Mouse (Mus musculus) brain, adult 10 weeks (tissue): Measurements from ENCODE around the gene Cass4. TPM values are rescaled to one million over a fixed set of nuclear protein-coding genes. Genes with fewer than 3 reads are reported as not detected.

Experiments
- polyA plus RNA-seq: library from polyadenylated mRNA; stranded (reverse); fragments of 350-450 nt; fragmentation: Illumina TruSeq; extraction: RNeasy Lipid Tissue Mini Kit (QIAGEN cat#74804); gene quantifications from one replicate; pipeline ENCODE4 v1.2.3, GENCODE M21; 2015; ENCODE audit warnings: low read depth, low replicate concordance

Gene Cass4
- 0.43 TPM for polyA plus RNA-seq

GRCm38 (mm10) chr2:172393391-172394051 is at the start of gene Cass4:
Gene Cass4, plus strand, starts transcription at chr2:172393794.

DNA sequence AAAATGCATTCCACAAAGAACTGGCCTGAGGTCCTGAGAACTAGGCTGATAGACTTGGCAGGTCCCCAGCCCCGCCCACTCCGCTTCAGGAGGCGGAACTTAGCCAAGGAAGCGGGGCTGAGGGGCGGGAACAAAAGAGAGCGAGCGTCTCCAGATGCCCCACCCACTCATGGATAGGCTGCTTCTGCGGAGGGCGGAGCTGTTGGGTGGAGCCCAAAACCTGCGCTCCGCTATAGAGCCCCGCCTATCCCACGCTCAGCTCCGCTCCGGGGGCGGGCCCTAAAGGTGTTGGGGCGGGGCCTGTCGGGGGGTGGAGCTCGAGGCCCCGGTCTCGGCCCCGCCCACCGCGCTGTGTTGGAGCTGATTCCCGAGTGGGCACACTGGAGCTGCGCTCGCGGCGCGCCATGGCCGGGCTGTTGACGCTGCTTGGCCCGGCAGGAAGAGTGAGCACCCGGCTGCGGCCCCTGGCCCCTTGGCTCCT is 48.3 kb upstream of the Cass4 start, which contains the start of gene Fam210b:
Gene Fam210b, plus strand, starts transcription at position 308 of the 481 bp plus-strand sequence.

DNA sequence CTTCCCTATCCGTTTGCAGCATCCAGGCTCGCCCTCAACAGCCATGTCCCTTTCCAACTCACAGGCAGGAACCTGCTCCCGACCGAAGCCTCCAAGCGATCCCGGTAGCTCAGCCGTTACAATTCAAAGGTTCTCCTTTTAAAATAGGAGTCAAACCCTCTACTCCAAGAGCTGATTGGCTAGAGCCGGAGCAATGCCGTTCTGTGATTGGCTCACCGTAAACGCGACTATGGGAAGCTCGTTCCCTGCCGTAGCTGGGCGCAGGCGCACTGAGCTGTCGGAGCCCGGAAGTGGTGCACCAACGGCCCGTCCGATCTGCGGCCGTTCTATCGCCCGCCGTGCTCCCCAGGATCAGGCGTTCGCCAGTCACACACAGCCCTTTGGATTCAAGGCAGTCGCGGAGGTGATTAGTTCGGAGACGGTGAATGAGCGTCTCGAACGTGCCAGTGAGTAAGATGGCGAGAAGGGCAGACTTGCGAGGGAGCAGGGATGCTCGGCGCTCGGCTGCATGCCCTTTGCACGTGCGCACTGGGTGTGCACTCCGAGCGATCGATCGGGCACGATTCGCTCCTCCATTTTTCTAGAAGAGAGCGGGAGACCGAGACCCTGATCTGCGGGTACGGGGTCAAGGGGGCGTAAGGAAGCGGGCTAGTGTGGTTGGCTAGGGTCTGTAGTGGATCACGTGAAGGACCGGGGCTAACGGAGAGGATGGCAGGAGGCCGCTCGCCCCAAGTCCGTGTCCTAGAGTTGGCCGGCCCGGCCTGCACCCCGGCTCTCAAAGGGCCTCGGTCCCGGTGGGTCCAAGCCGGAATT is 23.0 kb upstream of the Cass4 start, which contains the start of the genes Aurka and Cstf1:
Gene Aurka, minus strand, starts transcription at position 125 of the 813 bp plus-strand sequence.
Gene Cstf1, plus strand, starts transcription at position 271 of the 813 bp plus-strand sequence.

DNA sequence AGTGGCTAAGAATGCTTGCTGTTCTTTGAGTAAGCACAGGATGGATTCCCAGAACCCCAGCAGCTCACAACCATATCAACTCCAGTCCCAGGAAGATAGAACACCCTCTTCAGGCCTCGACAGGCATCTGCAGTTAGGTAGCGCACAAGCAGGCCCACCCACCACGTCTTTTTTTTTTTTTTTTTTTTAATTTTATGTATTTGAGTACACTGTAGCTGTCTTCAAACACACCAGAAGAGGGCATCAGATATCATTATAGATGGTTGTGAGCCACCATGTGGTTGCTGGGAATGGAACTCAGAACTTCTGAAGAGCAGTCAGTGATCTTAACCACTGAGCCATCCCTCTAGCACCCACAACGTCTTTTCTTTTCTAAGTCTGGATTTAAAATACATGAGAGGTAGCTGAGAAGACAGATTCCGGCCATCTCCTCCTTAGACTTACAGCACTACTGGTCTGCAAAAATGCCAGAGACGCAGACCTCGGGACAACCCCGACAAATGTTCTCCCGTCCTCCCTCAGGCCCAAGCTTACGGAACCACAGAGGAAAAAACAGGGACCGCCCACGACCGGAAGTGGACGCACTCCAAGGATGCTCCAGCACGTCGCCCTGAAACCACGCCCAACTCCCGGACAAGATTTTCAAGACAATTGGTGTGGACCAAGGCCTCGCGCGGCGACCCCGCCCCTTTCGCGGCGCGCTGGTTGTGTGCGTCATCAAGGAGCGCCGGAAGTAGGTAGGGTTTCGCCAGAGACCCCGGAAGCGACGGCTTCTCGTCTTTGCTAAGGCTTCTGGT is 46.4 kb downstream of the Cass4 start, which contains the start of gene Rtf2:
Gene Rtf2, plus strand, starts transcription at position 714 of the 797 bp plus-strand sequence.

DNA sequence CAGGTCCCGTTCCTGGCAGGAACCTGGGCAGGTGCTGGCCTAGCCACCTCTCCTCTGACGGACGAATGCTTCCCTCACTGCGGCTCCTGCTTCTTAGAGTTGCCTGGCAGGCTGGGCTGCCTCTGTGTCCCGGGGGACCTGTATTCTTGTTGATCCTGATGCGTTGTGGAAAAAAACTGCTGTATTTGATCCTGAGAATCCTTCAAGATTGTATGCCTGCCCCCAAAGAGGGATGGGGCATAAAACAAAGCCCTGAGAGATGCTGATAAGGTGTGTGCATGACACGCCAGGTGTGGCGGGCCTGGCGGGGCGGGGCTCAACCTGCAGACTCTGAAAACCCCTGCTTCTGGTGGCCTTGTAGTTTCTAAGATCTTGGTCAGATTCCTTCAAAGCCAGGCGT is 64.9 kb downstream of the Cass4 start, which contains the start of gene Gcnt7:
Gene Gcnt7, minus strand, starts transcription at position 101 of the 400 bp plus-strand sequence.

GRCm38 (mm10) chr2:172472318-172472717 is 78.7 kb downstream of the Cass4 start, which contains the start of gene Fam209:
Gene Fam209, plus strand, starts transcription at chr2:172472520.

Other genes with a start within 250 kb of the Cass4 start
- gene Mc3r, start 145.3 kb upstream of the Cass4 start, polyA plus RNA-seq, result 0.22 TPM
- 18.7 TPM for gene Fam210b, start 48.2 kb upstream of the Cass4 start, polyA plus RNA-seq
- 1.6 TPM for gene Aurka, start 23.3 kb upstream of the Cass4 start, polyA plus RNA-seq
- 19.5 TPM for gene Cstf1, start 23.1 kb upstream of the Cass4 start, polyA plus RNA-seq
- gene Rtf2, start 46.8 kb downstream of the Cass4 start, polyA plus RNA-seq, result 89.7 TPM
- not detected for gene Gcnt7, start 64.8 kb downstream of the Cass4 start, polyA plus RNA-seq
- not detected for gene Fam209, start 78.7 kb downstream of the Cass4 start, polyA plus RNA-seq
- not detected for gene Tfap2c, start 155.8 kb downstream of the Cass4 start, polyA plus RNA-seq